Mouse (Mus musculus) kidney, adult 2 months (tissue): Measurements from ENCODE around the gene Iqcf1.

ENCODE experiments used
- CTCF ChIP-seq: fragments of 200-500 bp; conservative IDR thresholded peaks from 2 replicates; pipeline ENCODE4 v1.5.1; 2011; ENCODE audit warnings: low read depth, mild to moderate bottlenecking, control low read depth, low read length, moderate library complexity, mixed read lengths; ENCODE audit not compliant: insufficient read depth, insufficient read length
- POLR2A ChIP-seq: fragments of 200-500 bp; IDR thresholded peaks from one replicate; pipeline ENCODE4 v1.6.1; 2011; ENCODE audit warnings: low read depth, low read length, control low read depth

GRCm38 (mm10) chr9:106534296-106534695, 34.5 kb downstream of the Iqcf1 start:
- TF ChIP-seq POLR2A (no peak), CTCF (no peak)
